Mouse (Mus musculus) layer of hippocampus, adult 11-12 months (tissue): ENCODE measurements around the gene Ttc33.

Experiments
- DNase-seq: peaks from one replicate; pipeline ENCODE4 v3.0.0; 2022; ENCODE audit warnings: low spot score

Ttc33 gene

GRCm38 (mm10) chr15:5241304-5242201 is 56.2 kb downstream of the Ttc33 start:
- DNase-seq: no peak

DNA sequence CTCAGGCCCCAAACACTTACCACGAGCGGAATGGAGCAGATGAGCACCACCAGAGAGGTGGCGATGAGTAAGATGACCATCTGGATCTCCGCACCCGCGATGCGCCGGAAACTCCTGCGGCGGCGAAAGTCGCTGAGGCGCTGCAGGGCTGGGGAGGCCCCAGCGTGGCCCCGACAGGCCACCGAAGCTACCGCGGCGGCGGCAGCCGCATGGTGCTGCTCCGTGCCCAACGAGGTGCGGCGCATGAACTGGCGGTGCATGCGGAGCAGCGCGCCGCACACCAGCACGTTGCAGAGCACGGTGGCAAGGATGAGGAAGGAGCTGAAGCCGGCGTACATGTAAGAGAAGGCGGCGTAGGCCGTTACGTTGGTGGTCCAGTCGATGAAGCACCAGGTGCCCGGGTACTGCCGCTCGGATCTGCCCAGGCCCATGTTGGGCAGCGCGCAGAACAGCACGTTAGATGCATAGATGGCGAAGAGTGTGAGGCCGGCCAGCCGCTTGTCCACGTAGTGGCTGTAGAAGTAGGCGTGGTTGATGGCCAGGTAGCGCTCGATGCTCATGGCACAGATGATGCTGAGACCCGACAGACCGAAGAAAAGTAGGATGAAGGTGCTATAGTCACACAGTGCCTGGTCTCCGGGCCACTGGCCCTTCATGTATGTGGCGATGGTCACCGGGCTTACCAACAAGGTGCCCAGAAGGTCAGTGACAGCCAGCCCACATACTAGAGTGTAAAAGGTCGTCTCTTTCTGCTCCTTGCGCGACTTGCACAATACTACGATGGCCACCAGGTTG is 57.1 kb downstream of the Ttc33 start:
- no peak for DNase-seq

GRCm38 (mm10) chr15:5243036-5243958 is 58.0 kb downstream of the Ttc33 start:
- no peak for DNase-seq

DNA sequence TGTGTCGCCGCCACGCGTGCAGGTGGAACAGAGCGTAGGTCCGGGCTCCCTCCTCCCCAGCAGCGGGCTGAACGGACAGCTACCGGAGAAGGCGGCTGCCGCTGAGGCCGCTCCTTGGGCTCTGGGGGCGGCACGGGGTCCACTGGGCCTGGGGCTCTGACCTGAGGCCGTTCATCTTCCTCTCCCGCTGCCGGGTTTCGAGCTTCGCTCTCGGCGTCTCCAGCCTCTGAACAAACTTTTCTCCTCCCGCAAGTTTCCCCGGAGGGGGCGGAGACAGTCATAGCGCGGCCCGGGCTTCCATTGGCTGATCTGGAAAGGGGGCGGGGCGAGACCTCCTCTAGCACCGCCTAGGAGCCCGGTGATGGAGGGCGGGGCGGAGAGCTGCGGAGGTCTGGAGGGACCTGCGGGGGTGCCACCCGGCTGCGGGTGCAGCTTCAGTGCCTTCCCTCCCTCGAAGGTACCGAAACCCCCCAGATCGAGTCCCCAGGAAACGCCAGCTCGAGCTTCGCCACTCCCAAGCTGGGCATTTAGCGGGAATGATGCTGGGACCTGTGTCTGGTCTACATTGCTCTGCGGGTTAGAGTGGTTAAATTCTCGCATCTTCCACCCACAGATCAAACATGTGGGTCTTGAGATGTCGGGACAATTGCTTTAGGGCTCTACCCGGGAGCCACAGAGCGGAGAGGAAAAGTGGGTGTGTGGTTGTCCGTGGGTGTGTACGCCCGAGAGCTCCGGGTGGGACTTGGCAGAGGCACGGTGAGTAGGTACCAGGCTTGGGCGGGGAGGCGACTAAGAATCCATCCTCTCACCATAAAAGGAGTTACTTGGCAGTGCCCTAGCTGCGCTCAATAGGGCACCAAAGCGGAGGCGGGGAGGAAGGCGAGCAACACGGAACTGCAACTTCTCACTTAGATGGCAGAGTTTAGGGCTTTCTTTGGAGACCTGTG is 58.9 kb downstream of the Ttc33 start, which contains the start of gene Ptger4:
TSS of gene Ptger4 (minus strand) at position 229 of the 947 bp plus-strand sequence.
- DNase-seq: peak; percentile 85

DNA sequence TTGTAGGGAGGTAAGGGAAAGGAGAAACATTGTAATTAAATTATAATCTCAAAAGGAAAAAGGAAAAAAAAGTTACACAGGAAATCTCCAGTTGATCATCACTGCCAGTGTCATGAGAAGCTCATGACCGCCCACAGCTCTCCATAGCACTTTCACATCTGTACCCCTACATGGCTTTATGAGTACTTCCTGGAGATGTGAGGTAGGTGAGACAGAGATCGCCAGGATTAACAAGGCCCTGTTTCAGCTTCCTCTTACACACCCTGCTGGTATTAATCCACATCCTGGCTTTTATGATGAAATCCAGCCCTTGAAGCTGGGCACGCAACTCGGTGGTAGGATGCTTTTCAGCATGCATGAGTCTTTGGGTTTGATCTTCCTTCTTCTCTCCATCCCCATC is 64.9 kb downstream of the Ttc33 start:
- DNase-seq: no peak

GRCm38 (mm10) chr15:5260183-5260582 is 74.9 kb downstream of the Ttc33 start:
- DNase-seq: no peak

GRCm38 (mm10) chr15:5261004-5261403 is 75.7 kb downstream of the Ttc33 start:
- DNase-seq: no peak

DNA sequence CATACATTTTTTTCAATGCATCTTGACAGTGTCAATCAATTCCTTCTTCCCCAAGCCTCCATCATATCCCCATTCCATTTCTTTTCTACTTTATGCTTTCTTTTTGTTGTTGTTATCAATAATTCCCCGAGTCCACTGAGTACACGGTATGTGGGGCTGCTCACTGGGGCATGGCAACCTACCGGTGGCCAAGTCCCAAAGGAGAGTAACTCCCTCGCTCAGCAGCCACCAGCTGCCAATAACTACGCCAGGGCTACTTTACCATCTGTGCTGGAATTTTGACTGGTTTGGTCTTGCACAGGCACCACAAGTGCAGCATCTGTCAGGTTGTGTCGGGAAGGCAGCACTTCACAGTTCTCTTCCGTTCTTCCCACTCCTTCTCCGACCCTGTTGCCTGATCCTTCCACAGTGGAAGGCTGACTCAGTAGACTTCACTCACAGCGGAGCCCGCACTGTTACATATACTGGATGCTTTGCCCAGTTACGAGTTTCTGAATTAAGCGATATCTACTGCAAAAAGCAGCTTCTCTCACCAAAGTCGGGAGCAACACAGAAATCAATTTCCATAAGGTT is 76.9 kb downstream of the Ttc33 start:
- DNase-seq: no peak

DNA sequence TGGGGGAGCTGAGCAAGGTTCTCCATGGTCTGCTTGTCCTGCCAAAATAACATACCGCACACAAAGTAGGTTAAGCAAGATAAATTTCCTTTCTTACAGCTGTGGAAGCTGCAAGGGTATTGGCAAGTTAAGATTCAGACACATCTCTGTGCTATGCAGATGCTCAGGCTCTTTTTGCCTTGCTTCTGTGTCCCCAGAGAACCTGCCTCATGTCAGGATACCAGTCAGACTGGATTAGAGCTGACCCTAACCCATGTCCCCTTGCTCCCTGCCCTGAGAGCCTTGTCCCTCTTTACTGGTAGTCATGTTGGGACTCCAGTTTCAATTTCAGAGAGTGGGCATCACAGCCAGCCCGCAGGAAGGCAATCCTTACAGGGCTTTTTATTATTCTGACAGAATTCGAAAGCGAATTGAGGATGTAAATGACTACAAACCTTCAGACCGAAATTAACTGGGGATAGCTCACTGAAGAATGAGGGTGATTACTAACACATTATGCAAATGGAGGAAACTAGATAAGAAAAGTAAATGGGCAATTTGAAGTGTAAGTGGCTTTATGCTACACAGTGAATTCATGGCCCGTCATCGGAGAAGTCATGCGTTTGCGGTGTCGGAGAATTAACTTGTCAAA is 77.7 kb downstream of the Ttc33 start:
- DNase-seq: no peak

DNA sequence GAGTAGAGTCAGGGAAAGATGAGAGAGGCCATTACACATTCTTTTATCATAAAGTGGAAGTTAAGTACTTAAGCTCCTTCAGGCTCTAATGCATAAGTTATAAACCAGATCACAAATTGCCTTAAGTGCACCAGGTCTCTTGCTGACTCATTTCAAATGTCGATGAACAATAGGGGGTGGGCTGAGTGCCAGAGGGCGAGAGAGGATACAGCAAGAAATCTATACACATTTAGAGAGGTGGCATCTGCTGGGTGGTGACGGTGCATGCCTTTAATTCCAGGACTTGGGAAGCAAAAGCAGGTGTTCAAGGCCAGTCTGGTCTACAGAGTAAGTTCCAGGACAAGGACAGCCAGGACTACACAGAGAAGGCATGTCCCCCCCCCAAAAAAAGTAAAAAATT is 80.8 kb downstream of the Ttc33 start:
- DNase-seq: no peak
